Mouse (Mus musculus) urinary bladder, postnatal 25 days (tissue): Measurements from ENCODE around the gene Olfr1251.
"Not testable (repeated sequence)": the region's sequence is repeated elsewhere in the genome, so short reads cannot be mapped to it uniquely, and the experiment has no call there.

Source experiments
- DNase-seq: peaks from one replicate; pipeline ENCODE4 v3.0.0; 2022; ENCODE audit warnings: low spot score

Olfr1251 gene

GRCm38 (mm10) chr2:89671836-89672235, at the start of gene Olfr1251:
Olfr1251 (minus strand) TSS chr2:89671936.
- no peak for DNase-seq

GRCm38 (mm10) chr2:89691980-89692379, 20.2 kb upstream of the Olfr1251 start:
- DNase-seq = no peak

GRCm38 (mm10) chr2:89661367-89661766, 10.4 kb downstream of the Olfr1251 start, which contains the start of gene Olfr1250:
Olfr1250 (minus strand) TSS chr2:89661467.
- DNase-seq = no peak

- DNase-seq = no peak
Measured at GRCm38 (mm10) chr2:89634883-89635282, 36.9 kb downstream of the Olfr1251 start, which contains the start of gene Olfr1249. Olfr1249 (minus strand) TSS chr2:89634983.

GRCm38 (mm10) chr2:89618145-89618544, 53.6 kb downstream of the Olfr1251 start, which contains the start of gene Olfr1248:
Olfr1248 (minus strand) TSS chr2:89618245.
- DNase-seq = not testable (repeated sequence)
